Mouse (Mus musculus): ENCODE measurements around the gene Wdr70. TPM values are rescaled to one million over a fixed set of nuclear protein-coding genes. Genes with fewer than 3 reads are reported as not detected.

Gene Wdr70
- polyA plus RNA-seq, 1 experiment = 23.9 TPM

DNA sequence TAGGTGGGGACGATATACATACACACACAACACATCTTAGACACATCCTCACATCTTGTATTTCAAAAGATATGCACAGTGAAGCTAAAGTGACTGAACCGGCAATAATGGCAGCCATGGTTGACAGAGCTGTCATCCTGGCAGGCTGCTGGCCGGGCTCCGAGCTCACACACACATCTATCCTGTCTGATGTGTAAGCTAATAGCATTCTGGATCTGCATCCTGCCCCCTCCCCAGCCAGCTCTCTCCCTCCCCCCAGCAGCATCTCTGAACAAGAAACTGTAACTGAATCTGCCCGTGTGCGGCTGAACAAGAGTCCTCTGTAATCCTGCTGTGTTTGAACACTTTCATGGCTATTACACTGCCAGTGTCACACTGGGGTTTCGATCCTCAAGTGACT is 219.1 kb downstream of the Wdr70 start:
- Histone ChIP-seq H3K36me3 (replicated peaks; ENCODE audit: low read length) (peaks cover 47% of the 10 kb centered on the region), H3K4me3 (replicated peaks) (no peak overlapping the region), H3K27me3 (replicated peaks) (no peaks in the 10 kb centered on the region), H3K9me3 (no peaks in the 10 kb centered on the region), H3K4me1 (no peaks in the 10 kb centered on the region)
- TF ChIP-seq GATA1 (IDR thresholded peaks at IDR 0.05; ENCODE audit: borderline replicate concordance, low read length) (no peak), FLI1 (IDR thresholded peaks at IDR 0.05; ENCODE audit: low read length) (no peak)

DNA sequence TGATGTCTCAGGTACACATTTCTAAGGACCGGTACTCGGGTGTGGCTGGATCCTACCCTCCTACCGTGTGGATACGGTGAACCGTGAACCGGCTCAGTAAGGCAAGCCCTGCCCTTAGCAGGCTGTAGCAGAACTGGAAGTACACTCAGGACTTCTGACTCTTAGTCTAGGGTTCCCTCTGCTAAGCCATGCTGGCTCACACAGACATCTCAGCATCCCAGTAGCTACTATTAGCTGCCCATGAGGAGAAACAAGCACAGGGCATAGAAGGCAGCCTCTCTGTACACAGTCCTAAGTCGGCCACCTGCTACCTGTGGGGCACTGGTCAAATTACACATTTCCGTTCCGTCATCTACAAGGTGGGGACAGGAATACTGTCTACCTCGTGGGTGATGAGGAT is 220.1 kb downstream of the Wdr70 start:
- Histone ChIP-seq H3K36me3 (replicated peaks; ENCODE audit: low read length) (peaks cover 40% of the 10 kb centered on the region), H3K4me1 (no peaks in the 10 kb centered on the region), H3K27me3 (replicated peaks) (no peaks in the 10 kb centered on the region), H3K9me3 (no peaks in the 10 kb centered on the region), H3K4me3 (replicated peaks) (no peak overlapping the region)
- TF ChIP-seq GATA1 (IDR thresholded peaks at IDR 0.05; ENCODE audit: borderline replicate concordance, low read length) (no peak), FLI1 (IDR thresholded peaks at IDR 0.05; ENCODE audit: low read length) (no peak)

DNA sequence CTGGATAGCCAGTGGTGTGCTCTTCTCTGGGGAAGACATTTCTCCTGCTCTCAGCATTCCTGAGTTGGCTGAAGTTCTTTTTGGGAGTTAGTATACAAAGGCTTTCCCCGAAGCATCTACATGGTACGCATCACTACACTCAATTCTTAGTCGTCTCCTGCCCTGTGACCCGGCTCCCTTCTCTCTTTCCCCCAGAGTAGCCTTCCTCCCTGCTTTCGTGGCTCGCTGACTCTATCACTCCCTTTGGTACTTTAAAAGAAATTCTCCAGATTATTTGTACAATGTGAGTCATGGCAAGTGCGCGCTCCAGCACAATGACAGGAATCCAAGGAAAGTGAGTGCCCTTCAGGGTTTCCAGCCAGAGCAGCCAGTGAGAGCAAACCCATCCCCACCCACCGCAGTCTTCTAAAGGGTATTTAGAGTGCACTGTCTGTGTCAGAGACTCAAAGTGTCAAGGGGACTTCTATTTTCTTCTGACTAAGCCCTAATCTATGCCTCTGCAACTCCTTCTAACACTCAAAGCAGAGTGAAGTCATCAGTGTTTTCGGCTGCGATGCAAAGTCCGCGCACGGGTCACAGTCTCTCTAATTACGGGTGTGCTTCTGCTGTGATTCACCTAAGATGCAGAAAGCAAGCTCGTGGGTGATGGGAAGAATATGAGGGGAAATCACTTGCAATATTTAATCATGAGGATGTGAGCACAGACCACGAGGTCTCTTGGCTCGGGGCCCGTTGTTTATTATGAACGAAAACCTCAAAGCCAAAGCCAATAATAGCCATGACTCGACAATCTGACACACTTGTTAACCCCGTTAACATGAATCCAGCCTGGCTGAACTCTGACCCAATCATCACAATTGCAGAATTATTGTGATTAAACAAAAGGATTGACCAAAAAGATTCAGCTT is 221.2 kb downstream of the Wdr70 start:
- Histone ChIP-seq H3K27me3 (replicated peaks) (no peaks in the 10 kb centered on the region), H3K4me1 (no peaks in the 10 kb centered on the region), H3K4me3 (replicated peaks) (no peak overlapping the region), H3K9me3 (no peaks in the 10 kb centered on the region), H3K36me3 (replicated peaks; ENCODE audit: low read length) (peaks cover 30% of the 10 kb centered on the region)
- TF ChIP-seq FLI1 (IDR thresholded peaks at IDR 0.05; ENCODE audit: low read length) (no peak), GATA1 (IDR thresholded peaks at IDR 0.05; ENCODE audit: borderline replicate concordance, low read length) (no peak)

DNA sequence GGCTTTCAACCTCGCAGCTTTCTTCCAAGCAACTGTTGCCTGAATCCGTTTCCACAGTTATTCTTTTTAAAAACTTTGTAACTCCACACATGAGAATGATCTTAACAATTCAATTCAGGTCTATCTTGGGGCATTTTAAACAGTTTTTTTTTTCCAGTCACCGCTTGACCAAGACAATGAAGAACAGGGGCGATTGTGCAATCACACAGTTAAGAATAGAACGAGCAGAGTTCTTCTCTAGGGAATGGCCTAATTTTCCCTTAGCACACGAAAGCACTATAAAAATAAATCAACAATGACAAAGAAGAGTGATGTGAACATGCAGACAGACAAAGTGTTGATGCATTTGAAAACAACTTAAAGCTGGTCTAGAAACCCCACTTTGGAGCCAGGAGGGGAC is 223.1 kb downstream of the Wdr70 start:
- H3K9me3 ChIP-seq = no peaks in the 10 kb centered on the region
- no peaks in the 10 kb centered on the region for H3K4me1 ChIP-seq
- no peaks in the 10 kb centered on the region for H3K27me3 ChIP-seq (replicated peaks)
- TF ChIP-seq FLI1 (IDR thresholded peaks at IDR 0.05; ENCODE audit: low read length) = no peak
- TF ChIP-seq GATA1 (IDR thresholded peaks at IDR 0.05; ENCODE audit: borderline replicate concordance, low read length) = no peak
- peaks cover 18% of the 10 kb centered on the region for H3K36me3 ChIP-seq (replicated peaks; ENCODE audit: low read length)
- H3K4me3 ChIP-seq (replicated peaks) = no peak overlapping the region

DNA sequence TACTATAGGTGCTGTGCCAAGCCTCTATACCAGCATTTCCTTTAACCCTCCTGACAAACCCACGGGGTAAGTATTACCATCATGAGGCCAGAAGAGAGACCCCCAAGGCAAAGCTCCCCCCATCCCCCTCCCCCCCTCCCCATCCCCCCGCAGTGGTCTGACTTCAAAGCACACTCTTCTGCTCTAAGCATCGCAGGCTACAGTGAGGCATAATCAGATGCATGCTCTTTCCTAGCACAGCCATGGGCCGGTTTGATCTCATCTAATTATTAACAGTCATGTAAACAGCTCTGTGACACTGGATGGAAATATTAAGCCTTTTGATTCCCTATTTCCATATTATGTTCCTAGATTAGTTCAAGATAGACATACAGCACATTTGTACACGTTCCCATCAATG is 226.5 kb downstream of the Wdr70 start:
- Histone ChIP-seq H3K36me3 (replicated peaks; ENCODE audit: low read length) (no peaks in the 10 kb centered on the region), H3K9me3 (no peaks in the 10 kb centered on the region), H3K4me1 (no peaks in the 10 kb centered on the region), H3K4me3 (replicated peaks) (no peak overlapping the region), H3K27me3 (replicated peaks) (no peaks in the 10 kb centered on the region)
- TF ChIP-seq FLI1 (IDR thresholded peaks at IDR 0.05; ENCODE audit: low read length) (no peak), GATA1 (IDR thresholded peaks at IDR 0.05; ENCODE audit: borderline replicate concordance, low read length) (no peak)

DNA sequence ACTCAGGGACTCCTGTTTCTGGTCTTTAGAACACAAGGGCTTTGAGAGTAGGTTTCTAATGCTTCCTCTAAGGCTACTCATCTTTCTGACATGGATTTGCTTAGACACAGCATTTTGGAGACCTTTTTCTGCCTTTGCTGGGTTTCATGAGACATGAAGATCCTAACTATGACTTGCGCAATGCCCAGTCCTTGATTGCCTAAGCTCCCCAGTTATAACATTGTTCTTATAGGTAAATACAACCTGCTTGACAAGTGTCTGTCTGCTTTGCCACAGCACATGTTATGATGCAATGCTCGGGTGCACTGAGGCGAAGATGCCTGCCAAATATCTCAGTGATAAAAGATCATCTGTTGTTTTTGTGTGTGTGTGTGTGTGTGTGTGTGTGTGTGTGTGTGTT is 233.7 kb downstream of the Wdr70 start:
- Histone ChIP-seq H3K4me3 (replicated peaks) (no peak overlapping the region), H3K36me3 (replicated peaks; ENCODE audit: low read length) (no peaks in the 10 kb centered on the region), H3K4me1 (no peaks in the 10 kb centered on the region), H3K9me3 (0 out of 2 replicates have a peak, but pooled peaks cover 6% of the 10 kb centered on the region), H3K27me3 (replicated peaks) (no peaks in the 10 kb centered on the region)
- TF ChIP-seq FLI1 (IDR thresholded peaks at IDR 0.05; ENCODE audit: low read length) (no peak), GATA1 (IDR thresholded peaks at IDR 0.05; ENCODE audit: borderline replicate concordance, low read length) (no peak)

DNA sequence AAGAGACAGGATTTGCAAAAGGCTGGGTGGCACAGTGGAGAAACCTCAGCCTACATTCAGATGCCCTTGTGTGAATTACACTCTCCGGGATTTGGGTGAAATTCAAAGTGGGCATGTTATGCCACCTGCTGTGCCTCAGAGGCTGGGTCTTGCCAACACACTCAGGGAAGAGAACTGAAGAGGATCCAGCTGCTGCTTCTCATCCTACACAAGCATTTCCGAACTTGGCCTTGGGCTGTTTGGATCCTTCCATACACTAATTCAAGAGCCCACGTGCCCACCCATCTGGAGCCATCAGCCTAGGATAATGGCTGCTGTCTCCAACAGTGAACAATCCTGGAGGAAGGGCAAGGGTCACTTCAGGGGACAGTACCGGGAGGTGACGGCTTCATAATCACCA is 235.7 kb downstream of the Wdr70 start:
- TF ChIP-seq GATA1 (IDR thresholded peaks at IDR 0.05; ENCODE audit: borderline replicate concordance, low read length) (no peak), FLI1 (IDR thresholded peaks at IDR 0.05; ENCODE audit: low read length) (no peak)

DNA sequence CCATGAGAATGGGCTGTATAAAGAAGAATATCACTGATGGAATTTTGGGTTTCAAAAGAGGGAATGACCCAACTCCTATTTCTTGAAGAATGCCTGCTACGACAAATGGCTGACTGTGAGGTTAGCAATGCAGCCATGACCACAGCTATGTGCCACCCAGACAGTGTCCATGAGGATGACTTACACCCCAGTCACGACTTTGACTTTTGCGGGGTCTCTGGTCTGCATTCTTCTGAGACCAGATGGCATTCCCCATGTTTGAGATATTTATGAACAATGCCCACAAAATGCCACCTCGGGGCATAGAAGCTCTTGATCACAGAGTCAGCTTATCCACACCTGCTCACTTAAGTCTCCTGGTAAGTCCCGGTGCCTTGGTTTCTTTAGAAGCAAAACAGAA is 236.1 kb downstream of the Wdr70 start:
- TF ChIP-seq FLI1 (IDR thresholded peaks at IDR 0.05; ENCODE audit: low read length) (no peak), GATA1 (IDR thresholded peaks at IDR 0.05; ENCODE audit: borderline replicate concordance, low read length) (no peak)
- Histone ChIP-seq H3K9me3 (0 out of 2 replicates have a peak, but pooled peaks cover 6% of the 10 kb centered on the region), H3K27me3 (replicated peaks) (no peaks in the 10 kb centered on the region), H3K4me1 (no peaks in the 10 kb centered on the region), H3K4me3 (replicated peaks) (no peak overlapping the region), H3K36me3 (replicated peaks; ENCODE audit: low read length) (no peaks in the 10 kb centered on the region)

More for the DNA sequence above, 235.7 kb downstream of the Wdr70 start:
- no peak overlapping the region for H3K4me3 ChIP-seq (replicated peaks)
- no peaks in the 10 kb centered on the region for H3K27me3 ChIP-seq (replicated peaks)
- H3K4me1 ChIP-seq = no peaks in the 10 kb centered on the region
- H3K9me3 ChIP-seq = 0 out of 2 replicates have a peak, but pooled peaks cover 6% of the 10 kb centered on the region
- H3K36me3 ChIP-seq (replicated peaks; ENCODE audit: low read length) = no peaks in the 10 kb centered on the region

DNA sequence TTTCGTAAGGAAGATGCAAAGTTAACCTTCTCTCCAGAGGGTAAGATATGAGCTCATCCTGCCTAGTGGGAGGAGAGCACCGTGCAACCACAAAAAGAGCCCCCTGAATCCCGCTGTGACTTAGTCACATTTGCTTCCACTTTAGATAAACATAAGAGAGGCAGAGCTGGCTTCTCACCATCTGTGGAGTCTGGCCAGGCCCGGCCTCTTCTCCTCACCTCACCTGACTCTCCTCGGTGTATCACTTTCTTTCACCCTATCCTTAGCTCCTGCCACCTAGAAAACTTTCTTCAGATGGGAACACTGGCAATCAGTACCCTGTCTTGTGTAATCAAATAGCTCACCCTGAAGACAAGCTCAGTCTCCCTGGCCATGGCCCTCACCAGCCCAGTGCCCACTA is 240.2 kb downstream of the Wdr70 start:
- no peaks in the 10 kb centered on the region for H3K4me1 ChIP-seq
- H3K27me3 ChIP-seq (replicated peaks) = no peaks in the 10 kb centered on the region
- TF ChIP-seq GATA1 (IDR thresholded peaks at IDR 0.05; ENCODE audit: borderline replicate concordance, low read length) = no peak
- TF ChIP-seq FLI1 (IDR thresholded peaks at IDR 0.05; ENCODE audit: low read length) = no peak
- no peaks in the 10 kb centered on the region for H3K36me3 ChIP-seq (replicated peaks; ENCODE audit: low read length)
- 0 out of 2 replicates have a peak, but pooled peaks cover 6% of the 10 kb centered on the region for H3K9me3 ChIP-seq
- H3K4me3 ChIP-seq (replicated peaks) = no peak overlapping the region

DNA sequence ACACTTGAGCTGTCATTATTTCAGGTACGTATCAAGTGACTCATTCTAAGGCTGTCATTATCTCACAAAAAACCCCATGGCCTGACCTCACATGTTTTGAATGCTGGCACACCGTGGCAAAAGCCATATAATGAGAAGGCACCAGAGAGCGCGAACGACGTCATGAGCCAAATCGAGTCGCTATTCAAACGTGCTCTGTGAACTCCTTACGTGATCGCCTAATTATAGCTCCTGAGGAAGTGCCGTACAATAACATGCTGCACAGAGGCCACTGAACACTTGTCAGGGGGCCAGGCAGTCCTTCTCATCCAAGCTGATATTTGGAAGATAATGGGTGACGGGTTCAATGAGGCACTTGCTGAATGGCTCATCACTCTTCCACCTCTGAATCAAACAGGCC is 241.6 kb downstream of the Wdr70 start:
- H3K4me1 ChIP-seq = no peaks in the 10 kb centered on the region
- H3K4me3 ChIP-seq (replicated peaks) = no peak overlapping the region
- no peaks in the 10 kb centered on the region for H3K27me3 ChIP-seq (replicated peaks)
- H3K36me3 ChIP-seq (replicated peaks; ENCODE audit: low read length) = no peaks in the 10 kb centered on the region
- H3K9me3 ChIP-seq = no peaks in the 10 kb centered on the region
- TF ChIP-seq GATA1 (IDR thresholded peaks at IDR 0.05; ENCODE audit: borderline replicate concordance, low read length) (no peak), FLI1 (IDR thresholded peaks at IDR 0.05; ENCODE audit: low read length) (no peak)
